Mouse (Mus musculus) left cerebral cortex, postnatal 4 days (tissue): ENCODE measurements around the gene P4htm. TPM values are rescaled to one million over a fixed set of nuclear protein-coding genes. Genes with fewer than 3 reads are reported as not detected.

ENCODE experiments used
- DNase-seq: peaks from one replicate; pipeline ENCODE4 v3.0.0-alpha.2; 2022
- intact Hi-C: fragments of 180-260 bp; cut with DNase I; formaldehyde crosslinking; loops from one replicate; pipeline ENCODE4 v1.15.1; 2025
- total RNA-seq, 2 experiments: library from RNA; stranded (reverse); gene quantifications; 2 replicates each; pipeline ENCODE4 v1.2.3; 2021

P4htm gene
- total RNA-seq, 2 experiments from 2014 or later = 26.2 to 34.5 TPM

- intact Hi-C loops = no loop called here
- DNase-seq = peak; percentile 97
Measured at GRCm38 (mm10) chr9:108578545-108579343, 18.7 kb downstream of the P4htm start, which contains the start of gene Wdr6. TSS of gene Wdr6 (minus strand) at chr9:108578739.

DNA sequence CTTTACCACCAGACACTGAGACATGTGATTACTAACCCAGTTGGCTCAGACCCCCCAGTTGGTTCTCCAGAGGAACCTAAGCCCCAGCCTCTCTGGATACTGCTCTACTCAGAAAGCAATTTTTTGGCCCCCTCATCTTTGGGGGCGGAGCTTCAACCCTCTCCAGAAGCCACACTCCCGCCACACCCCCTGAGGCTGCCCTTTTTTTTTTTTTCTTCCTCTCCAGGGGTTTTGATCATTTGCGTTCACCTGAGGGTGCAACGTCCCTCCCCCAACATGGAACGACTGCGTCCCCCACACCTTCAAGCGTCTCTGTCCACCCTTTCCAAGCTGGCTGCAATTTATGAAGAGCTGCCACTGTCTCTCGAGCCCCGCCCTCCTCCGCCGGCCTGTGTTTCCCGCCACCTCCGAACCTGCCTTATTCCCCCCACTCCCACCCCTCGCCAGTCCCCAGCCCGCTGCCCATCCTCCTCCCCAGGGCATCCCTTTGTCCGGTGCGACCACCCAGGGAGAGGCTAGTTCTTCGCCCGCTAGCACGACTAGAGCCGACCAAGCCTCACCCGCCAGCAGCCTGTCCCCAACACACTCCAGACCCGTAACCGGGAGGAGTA, 19.4 kb downstream of the P4htm start:
- peak; percentile 73 for DNase-seq
- intact Hi-C loops = no loop called here

- intact Hi-C loops = no loop called here
- DNase-seq = no peak
Measured at GRCm38 (mm10) chr9:108577025-108577424, 20.4 kb downstream of the P4htm start.

DNA sequence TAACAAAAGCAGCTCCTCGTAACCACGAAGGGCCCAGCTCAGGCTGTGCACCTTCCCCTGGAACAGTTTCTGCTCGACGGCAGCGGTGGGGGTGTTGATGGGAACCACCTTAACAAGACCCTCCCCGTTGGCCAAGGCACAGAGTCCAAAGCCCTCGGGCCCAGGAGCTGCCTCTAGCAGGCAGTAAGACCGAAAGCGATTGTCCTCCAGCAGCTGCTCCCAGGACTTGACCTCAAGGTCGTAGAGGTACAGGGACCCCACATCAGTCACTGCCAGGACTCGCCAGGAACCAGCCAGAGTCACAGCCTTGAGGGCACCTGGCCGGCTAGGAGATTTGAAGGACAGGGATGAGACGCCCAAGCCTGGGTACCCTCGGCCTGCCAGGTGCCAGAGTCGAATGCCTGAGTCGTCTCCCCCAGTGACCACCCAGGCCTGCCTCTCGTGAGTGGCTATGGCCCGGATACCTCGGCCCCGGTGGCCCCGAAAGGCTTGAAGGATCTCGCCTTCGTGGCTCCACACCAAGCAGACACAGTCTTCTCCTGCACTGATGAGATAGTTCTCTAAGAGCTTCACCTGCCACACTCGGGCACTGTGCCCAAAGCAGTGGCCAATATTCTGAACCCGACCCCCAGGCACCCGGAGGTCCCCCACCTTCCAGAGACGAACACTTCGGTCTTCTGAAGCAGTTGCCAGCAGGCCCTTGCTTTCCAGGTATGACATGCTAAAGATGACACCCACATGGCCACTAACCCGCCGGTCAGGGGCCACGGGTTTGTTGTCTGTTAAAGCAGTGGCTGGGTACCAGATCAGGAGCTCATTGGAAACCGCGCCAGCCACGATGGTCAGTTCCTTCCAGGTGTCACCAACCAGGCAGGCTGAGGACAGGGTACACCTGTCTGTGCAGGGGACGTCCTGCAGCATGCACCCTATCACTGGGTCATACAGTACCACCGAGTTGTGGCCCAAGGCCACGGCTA, 21.9 kb downstream of the P4htm start:
- DNase-seq = no peak
- intact Hi-C loops = no loop called here

DNA sequence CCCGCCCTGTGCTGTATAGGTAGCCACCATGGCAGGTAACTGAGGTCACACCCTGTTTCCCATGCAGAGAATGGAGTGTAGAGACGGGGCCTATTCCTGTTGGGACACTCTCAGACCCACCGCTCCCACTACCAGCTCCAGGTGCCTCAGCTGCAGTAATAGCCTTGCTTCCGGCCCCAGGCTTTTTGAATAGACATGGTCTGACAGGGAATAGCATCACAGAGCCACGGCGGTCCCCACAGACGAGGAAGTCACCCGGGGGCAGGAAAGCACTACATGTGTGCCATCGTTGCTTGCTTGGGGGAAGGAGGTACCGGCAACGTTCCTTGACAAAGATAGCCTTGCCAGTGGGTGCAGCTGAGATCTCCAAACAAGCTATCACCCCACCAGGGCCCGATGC, 22.5 kb downstream of the P4htm start:
- intact Hi-C loops = no loop called here
- DNase-seq = no peak

GRCm38 (mm10) chr9:108573774-108574690, 23.4 kb downstream of the P4htm start:
- peak; percentile 82 for DNase-seq
- intact Hi-C loops = no loop called here

GRCm38 (mm10) chr9:108572321-108572720, 25.1 kb downstream of the P4htm start:
- intact Hi-C loops = no loop called here
- no peak for DNase-seq

- intact Hi-C loops = no loop called here
- DNase-seq = no peak
Measured at GRCm38 (mm10) chr9:108571401-108571973, 26.0 kb downstream of the P4htm start.

DNA sequence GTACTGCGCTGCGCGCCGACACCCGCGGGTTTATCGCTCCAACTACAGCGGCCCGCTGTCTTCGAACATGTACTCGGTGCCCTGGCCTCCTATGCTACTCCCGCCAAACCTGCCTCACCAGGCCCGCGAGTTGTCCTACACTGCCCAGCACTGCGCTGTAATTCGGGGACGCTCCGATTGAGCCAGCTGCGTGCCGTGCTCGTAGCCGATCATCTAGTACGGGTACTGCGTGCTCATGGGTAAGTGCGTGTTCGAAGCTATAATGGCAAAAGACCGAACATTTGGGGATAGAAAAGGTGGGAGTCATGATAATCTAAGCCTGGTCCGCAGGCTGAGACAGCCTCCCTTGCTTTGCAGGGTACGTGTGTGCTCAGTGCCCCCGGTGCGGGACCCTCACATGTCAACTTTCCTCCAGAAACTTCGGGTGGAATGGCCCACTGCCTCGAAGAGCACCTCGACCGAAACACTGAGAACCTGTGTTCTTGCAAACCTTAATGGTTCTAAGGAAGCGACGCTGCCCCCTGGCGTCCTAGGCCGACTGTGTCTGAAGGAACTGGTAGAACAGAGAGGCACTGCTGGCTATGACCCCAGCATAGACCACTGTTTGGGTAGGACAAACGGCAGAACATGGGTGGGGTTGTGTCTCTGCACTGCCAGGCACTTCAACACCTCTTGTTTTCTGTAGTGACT, 27.1 kb downstream of the P4htm start:
- peak; percentile 86 for DNase-seq
- intact Hi-C loops = no loop called here

- intact Hi-C loops = no loop called here
- DNase-seq = peak; percentile 95
Measured at GRCm38 (mm10) chr9:108569381-108570206, 27.9 kb downstream of the P4htm start, which contains the start of gene Dalrd3. TSS of gene Dalrd3 (plus strand) at chr9:108569886.

- no peak for DNase-seq
- intact Hi-C loops = no loop called here
Measured at GRCm38 (mm10) chr9:108568511-108568921, 29.0 kb downstream of the P4htm start.

- DNase-seq = no peak
- intact Hi-C loops = no loop called here
Measured at GRCm38 (mm10) chr9:108567931-108568419, 29.5 kb downstream of the P4htm start.

DNA sequence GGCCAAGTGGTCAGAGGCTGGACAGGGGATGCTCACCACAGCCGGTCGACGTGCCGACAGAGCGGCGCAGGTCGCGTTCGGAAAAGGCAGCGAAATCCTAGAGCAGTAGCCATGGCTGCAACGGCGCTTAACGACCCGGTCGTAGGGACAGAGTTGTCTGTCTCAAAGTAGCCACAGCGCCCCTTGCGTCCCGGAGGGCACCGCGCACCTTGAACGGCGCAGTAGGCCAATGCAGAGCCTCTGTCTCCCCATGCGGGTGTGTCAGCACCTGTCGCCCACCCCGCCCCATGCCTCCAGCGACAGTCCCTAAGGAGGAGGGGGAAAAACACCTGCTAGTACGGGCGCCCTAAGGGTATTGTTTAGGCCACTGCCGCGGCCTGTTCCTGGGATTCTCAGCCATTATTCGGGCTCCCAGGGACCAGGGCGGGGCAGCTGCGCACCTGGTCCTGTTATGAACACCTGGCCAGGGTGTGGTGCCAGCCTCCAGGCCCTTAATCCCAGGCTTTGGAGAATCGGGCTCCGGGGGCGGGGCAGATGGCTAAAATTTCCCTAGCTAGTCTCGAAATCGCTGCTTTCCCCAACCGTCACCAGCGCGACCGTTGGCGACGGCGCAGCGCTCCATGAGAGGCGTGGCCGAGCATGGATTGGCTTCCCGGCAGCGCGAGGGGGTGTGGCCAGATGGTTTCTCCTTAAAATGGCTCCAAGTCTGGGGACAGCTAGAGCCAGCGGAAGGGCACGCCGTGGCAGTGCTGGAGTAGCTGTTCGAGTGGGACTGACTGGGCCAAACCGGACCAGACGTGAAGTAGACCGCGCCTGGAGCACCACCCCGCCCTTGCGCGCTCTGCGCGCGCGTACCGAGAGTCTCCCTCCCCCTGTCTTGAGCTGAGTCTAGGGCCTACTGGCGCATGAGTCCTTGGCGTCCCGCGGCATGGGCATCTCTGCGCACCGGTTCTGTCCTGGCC, 30.4 kb downstream of the P4htm start, which contains the start of gene Ndufaf3:
TSS of gene Ndufaf3 (minus strand) at position 620 of the 962 bp plus-strand sequence.
- intact Hi-C loops = no loop called here
- peak; percentile 97 for DNase-seq

DNA sequence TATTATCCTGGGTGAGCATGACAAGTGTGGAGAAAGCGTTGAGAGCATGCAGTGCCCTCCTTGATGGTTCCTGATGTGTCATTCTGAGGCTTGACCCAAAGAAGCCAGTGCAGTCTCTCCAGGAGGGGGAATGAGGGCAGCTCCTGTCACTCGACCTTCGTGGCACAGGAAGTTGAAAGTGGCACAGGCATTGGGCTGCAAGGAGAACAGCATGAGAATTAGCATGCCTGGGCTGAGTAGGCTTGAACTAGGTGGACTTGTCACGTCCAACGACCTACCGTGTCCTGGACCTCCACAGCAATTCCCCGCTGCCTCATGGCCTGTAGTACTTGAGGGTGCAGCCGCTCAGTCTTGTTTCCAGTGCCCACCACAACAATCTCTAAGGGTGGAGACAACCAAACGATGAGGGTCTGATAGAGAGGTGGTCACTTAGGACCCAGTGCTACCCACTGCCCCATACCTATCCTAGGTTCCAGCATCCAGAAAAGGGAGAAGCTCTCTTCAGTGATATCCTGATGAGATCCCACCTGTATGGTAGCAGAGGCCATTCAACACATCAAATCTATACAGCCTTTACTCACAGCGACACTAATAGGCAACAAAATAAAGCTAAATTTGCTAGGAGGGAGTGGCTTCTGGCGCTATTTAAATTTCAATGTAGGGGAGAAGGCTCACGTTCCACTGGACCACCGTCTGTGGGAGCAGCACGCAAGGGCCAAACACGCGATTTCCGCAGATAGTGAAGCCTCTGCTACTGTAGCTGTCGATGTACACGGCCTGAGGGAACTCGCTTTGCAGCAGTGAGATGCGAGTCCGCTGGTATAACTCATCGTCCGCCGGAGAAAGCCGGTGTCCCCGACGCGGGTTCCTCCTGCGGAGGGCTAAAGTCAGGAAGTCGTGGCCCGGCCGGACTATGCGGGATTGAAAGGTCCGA, 31.3 kb downstream of the P4htm start:
- intact Hi-C loops = no loop called here
- DNase-seq = no peak

GRCm38 (mm10) chr9:108564131-108564530, 33.3 kb downstream of the P4htm start:
- DNase-seq = no peak
- intact Hi-C loops = no loop called here

DNA sequence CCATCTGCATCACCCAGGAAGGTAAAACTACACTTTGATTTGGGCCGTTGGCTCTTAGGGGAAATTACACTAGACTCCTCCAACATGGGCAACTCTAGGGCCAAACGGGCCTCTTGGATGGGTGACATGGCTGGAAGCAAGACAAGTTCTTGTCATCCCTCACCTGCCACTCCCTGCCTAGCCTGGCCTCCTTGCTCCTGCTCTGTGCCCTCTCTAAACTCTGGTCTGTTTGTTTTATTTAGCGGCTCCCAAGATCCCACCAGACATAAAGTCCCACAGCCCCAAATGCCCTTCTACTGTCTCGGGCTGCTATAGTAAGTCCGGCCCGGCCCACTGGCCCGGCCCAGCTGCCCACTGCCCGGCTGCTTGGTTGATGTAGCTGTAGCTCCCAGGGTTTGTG, 33.8 kb downstream of the P4htm start:
- intact Hi-C loops = no loop called here
- no peak for DNase-seq
